ENCODE assay signal across 9 mouse cellular contexts in genomic region chr1:189910685-189911345, GRCm38 (mm10). TPM values are rescaled to one million over a fixed set of nuclear protein-coding genes. Genes with fewer than 3 reads are reported as not detected.
DNase-seq lines count a peak whose midpoint lies in the region; ATAC-seq and TF ChIP-seq lines count a peak whose summit lies in the region.
"Had no signal": no experiment of that assay in that cellular context is flagged by ENCODE, and none has a peak within 500 bp of the region (broad histone marks: within the 10 kb centered on the region; RNA-seq: fewer than 3 reads in every experiment).

No protein-coding gene starts in this region.

- no peaks in the 10 kb centered on the region for H3K36me3 ChIP-seq in liver, adult 2 months (ENCODE audit: control insufficient read depth, insufficient read depth, low read length)
- 0 out of 2 replicates have a peak, but pooled peaks cover 2% of the 10 kb centered on the region for H3K36me3 ChIP-seq in heart, embryonic 16.5 days (ENCODE audit: control insufficient read depth, insufficient read depth)
- H3K36me3 ChIP-seq in lung, embryonic 15.5 days = no peaks in the 10 kb centered on the region
- no peaks in the 10 kb centered on the region for H3K36me3 ChIP-seq in hindbrain, embryonic 11.5 days (ENCODE audit: control insufficient read depth, insufficient read depth, low read length)

- peak; percentile 66 for ATAC-seq in heart, embryonic 16.5 days (replicated peaks; ENCODE audit: extremely low read depth, insufficient read depth, low FRiP score)
- peak; percentile 84; the same call in 1 of the 2 replicates for ATAC-seq in lung, embryonic 15.5 days (ENCODE audit: borderline replicate concordance, extremely low read depth, low FRiP score, low TSS enrichment)
- ATAC-seq in hindbrain, embryonic 11.5 days (ENCODE audit: low FRiP score) = no peak

- TF ChIP-seq POLR2A in liver, adult 2 months (IDR thresholded peaks at IDR 0.05; ENCODE audit: extremely low read depth, insufficient read depth, low read length) = no peak

- peak; percentile 74 for DNase-seq in liver, adult 2 months (ENCODE audit: extremely low read depth, low read depth, low spot score)
- no peak for DNase-seq in liver
- DNase-seq in gastrocnemius, adult 18-20 months (ENCODE audit: low spot score) = peak; percentile 90
- no peak for DNase-seq in frontal cortex, postnatal 25 days (ENCODE audit: low spot score in 2 of 2)
- no peak for DNase-seq in hindbrain, embryonic 11.5 days (ENCODE audit: low spot score)
- DNase-seq in layer of hippocampus, postnatal 25 days (ENCODE audit: extremely low spot score in 1 of 2, low spot score in 1 of 2) = no peak
- DNase-seq: thymus, postnatal 36 days had no signal

- TF ChIP-seq CTCF in liver, adult 2 months (IDR thresholded peaks at IDR 0.05; ENCODE audit: low read depth, low read length) = no peak

- WGBS in liver, adult 2 months = 44% methylated on average over 13 of the region's 13 CpGs
- 26% methylated on average over 13 of the region's 13 CpGs for WGBS in heart, embryonic 16.5 days
- 26% methylated on average over 13 of the region's 13 CpGs for WGBS in lung, embryonic 15.5 days
- WGBS in hindbrain, embryonic 11.5 days = 64% methylated on average over 13 of the region's 13 CpGs

- H3K4me2 ChIP-seq in heart, embryonic 16.5 days (ENCODE audit: low read depth, low read length) = peak overlapping the region; percentile 55
- peak overlapping the region; percentile 49 for H3K4me2 ChIP-seq in lung, embryonic 15.5 days
- no peak overlapping the region for H3K4me2 ChIP-seq in hindbrain, embryonic 11.5 days (replicated peaks; ENCODE audit: low read depth, low read length)

- no peak overlapping the region for H3K9ac ChIP-seq in liver, adult 2 months (ENCODE audit: low read depth, low read length)
- H3K9ac ChIP-seq in heart, embryonic 16.5 days (ENCODE audit: low read length) = peak overlapping the region; percentile 63
- H3K9ac ChIP-seq in lung, embryonic 15.5 days = no peak overlapping the region
- no peak overlapping the region for H3K9ac ChIP-seq in hindbrain, embryonic 11.5 days (ENCODE audit: low read depth, low read length)

- no peak overlapping the region for H3K27ac ChIP-seq in liver, adult 2 months (replicated peaks; ENCODE audit: insufficient read depth, low read depth, low read length)
- peak overlapping the region; percentile 90 for H3K27ac ChIP-seq in heart, embryonic 16.5 days (ENCODE audit: low read length)
- H3K27ac ChIP-seq in lung, embryonic 15.5 days = 0 out of 2 replicates have a peak overlapping the region, but pooled peaks have one; percentile 16
- no peak overlapping the region for H3K27ac ChIP-seq in hindbrain, embryonic 11.5 days (ENCODE audit: low read depth, low read length)

- H3K9me3 ChIP-seq in heart, embryonic 16.5 days (replicated peaks; ENCODE audit: control insufficient read depth, low read length) = no peaks in the 10 kb centered on the region
- no peaks in the 10 kb centered on the region for H3K9me3 ChIP-seq in lung, embryonic 15.5 days
- H3K9me3 ChIP-seq in hindbrain, embryonic 11.5 days (ENCODE audit: control insufficient read depth, low read length) = no peaks in the 10 kb centered on the region

- H3K4me3 ChIP-seq in liver, adult 2 months (ENCODE audit: insufficient read depth, low read depth, low read length) = no peak overlapping the region
- peak overlapping the region; percentile 21; the same call in 1 of the 2 replicates for H3K4me3 ChIP-seq in heart, embryonic 16.5 days (ENCODE audit: low read length)
- H3K4me3 ChIP-seq in lung, embryonic 15.5 days = no peak overlapping the region
- H3K4me3 ChIP-seq in hindbrain, embryonic 11.5 days (ENCODE audit: low read depth, low read length) = no peak overlapping the region

- H3K4me1 ChIP-seq in liver, adult 2 months (ENCODE audit: control insufficient read depth, insufficient read depth, low read length) = peaks cover 9% of the 10 kb centered on the region
- H3K4me1 ChIP-seq in heart, embryonic 16.5 days (ENCODE audit: control insufficient read depth, insufficient read depth, low read length) = peaks cover 42% of the 10 kb centered on the region
- peaks cover 51% of the 10 kb centered on the region for H3K4me1 ChIP-seq in lung, embryonic 15.5 days
- H3K4me1 ChIP-seq in hindbrain, embryonic 11.5 days (replicated peaks; ENCODE audit: control insufficient read depth, insufficient read depth, low read length) = no peaks in the 10 kb centered on the region; the same call in 1 of the 2 replicates

- no peaks in the 10 kb centered on the region for H3K27me3 ChIP-seq in liver, adult 2 months (ENCODE audit: control insufficient read depth, insufficient read depth, low read length)
- H3K27me3 ChIP-seq in heart, embryonic 16.5 days (ENCODE audit: control insufficient read depth, insufficient read depth, low read length) = no peaks in the 10 kb centered on the region
- no peaks in the 10 kb centered on the region for H3K27me3 ChIP-seq in lung, embryonic 15.5 days
- no peaks in the 10 kb centered on the region for H3K27me3 ChIP-seq in hindbrain, embryonic 11.5 days (ENCODE audit: control insufficient read depth, insufficient read depth, low read length)

- peaks cover 3% of the 10 kb centered on the region; the same call in 1 of the 2 replicates for H3K79me2 ChIP-seq in liver, adult 2 months (ENCODE audit: control insufficient read depth, insufficient read depth, low read length)

RNA-seq across cellular contexts. Expression of gene Smyd2, which starts 11.3 kb away (rescaled TPM):
- total RNA-seq in liver, adult 2 months (2014; rRNA removed) = 18.2 and 19.9 TPM in 2 replicates
- polyA plus RNA-seq in liver, adult 2 months (2012; rRNA removed) = 27.7 and 33.5 TPM in 2 replicates
- total RNA-seq in gastrocnemius, adult 18-20 months (2021) = 100 to 1,000 TPM; 316 to 319 TPM
- polyA plus RNA-seq in heart, embryonic 16.5 days (2015; fragmentation: Nextera tagmentation; extraction: Ambion mirVana) = 244 and 255 TPM in 2 replicates
- polyA plus RNA-seq in lung, embryonic 15.5 days (2015; fragmentation: Nextera tagmentation; extraction: Ambion mirVana) = 98.5 and 99.1 TPM in 2 replicates
- 52.5 and 54.7 TPM in 2 replicates for polyA plus RNA-seq in hindbrain, embryonic 11.5 days (2014; fragmentation: Nextera tagmentation; extraction: Ambion mirVana)
- total RNA-seq in layer of hippocampus, postnatal 25 days (2021) = 10 to 100 TPM; 77.5 to 83.2 TPM

Comparison
In these comparisons a context has a peak if more than half of its experiments do, and no peak if none do; other contexts are left out.
1. DNase-seq: peak in liver, adult 2 months (single experiment) and gastrocnemius, adult 18-20 months (single experiment); none in liver (single experiment), frontal cortex, postnatal 25 days (0 of 2), hindbrain, embryonic 11.5 days (single experiment) and layer of hippocampus, postnatal 25 days (0 of 2).
2. H3K27ac ChIP-seq: peak in heart, embryonic 16.5 days (single experiment) and lung, embryonic 15.5 days (single experiment); none in liver, adult 2 months (single experiment) and hindbrain, embryonic 11.5 days (single experiment).